Mouse (Mus musculus) kidney, embryonic 15.5 days (tissue): ENCODE measurements at regions not wholly inside any gene's neighbourhood (a gene's known extent, or its start where the extent isn't known, plus 50 kb on each side); places are given as distances from the start of the nearest gene placed in this dataset.

Experiments used
- ATAC-seq: fragments of 200-750 bp; cut with Nextera tagmentation; replicated peaks from 2 replicates; pipeline ENCODE4 v1.8.0; 2017; ENCODE audit warnings: moderate TSS enrichment; ENCODE audit not compliant: low FRiP score
- H3K27ac ChIP-seq: fragments of 300-500 bp; sonication (generic); 2 replicates; pipeline ENCODE4 v1.5.1; 2015; ENCODE audit warnings: mild to moderate bottlenecking, inconsistent platforms
- H3K27me3 ChIP-seq: fragments of 300-500 bp; sonication (generic); 2 replicates; pipeline ENCODE4 v1.6.1; 2015; ENCODE audit warnings: inconsistent platforms
- H3K36me3 ChIP-seq: fragments of 300-500 bp; sonication (generic); 2 replicates; pipeline ENCODE4 v1.6.1; 2015; ENCODE audit warnings: inconsistent platforms
- H3K4me1 ChIP-seq: fragments of 300-500 bp; sonication (generic); 2 replicates; pipeline ENCODE4 v1.6.1; 2015; ENCODE audit warnings: inconsistent platforms
- H3K4me2 ChIP-seq: fragments of 300-500 bp; sonication (generic); 2 replicates; pipeline ENCODE4 v1.6.1; 2015; ENCODE audit warnings: moderate library complexity, mild to moderate bottlenecking, inconsistent platforms
- H3K4me3 ChIP-seq: fragments of 300-500 bp; sonication (generic); replicated peaks from 2 replicates; pipeline ENCODE4 v1.5.1; 2015; ENCODE audit warnings: mild to moderate bottlenecking, inconsistent platforms
- H3K9ac ChIP-seq: fragments of 300-500 bp; sonication (generic); 2 replicates; pipeline ENCODE4 v1.6.1; 2015; ENCODE audit warnings: mild to moderate bottlenecking, inconsistent platforms
- H3K9me3 ChIP-seq: fragments of 300-500 bp; sonication (generic); replicated peaks from 2 replicates; pipeline ENCODE4 v1.6.1; 2016; ENCODE audit warnings: inconsistent platforms
- WGBS: fragments of 180-500 bp; shearing (Covaris S2); methylation state at CpG from one replicate; pipeline ENCODE4 v1.1.7; 2015; ENCODE audit warnings: mixed read lengths; 5-methylcytosine and 5-hydroxymethylcytosine counted together

DNA sequence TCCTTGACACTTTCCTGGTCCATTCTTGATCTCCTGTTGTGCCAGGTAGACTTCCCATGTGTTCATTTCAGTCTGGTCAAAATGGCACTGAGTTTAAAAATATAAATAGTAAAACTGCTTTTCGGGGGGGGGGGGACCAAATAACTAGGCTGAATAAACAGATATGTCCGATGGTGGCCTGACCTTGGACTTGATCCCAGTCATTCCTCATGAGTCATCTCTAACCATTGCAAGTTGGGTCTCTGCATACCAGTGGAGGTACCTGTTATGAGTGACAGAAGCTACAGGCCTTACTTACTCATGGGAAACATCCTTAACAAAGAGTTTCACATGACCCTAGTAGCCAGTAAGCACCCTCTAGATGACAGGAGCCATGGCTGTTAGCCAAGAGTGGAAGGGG lies 76.2 kb upstream of the Ncam1 start:
- no peaks in the 10 kb centered on the region for H3K9me3 ChIP-seq

DNA sequence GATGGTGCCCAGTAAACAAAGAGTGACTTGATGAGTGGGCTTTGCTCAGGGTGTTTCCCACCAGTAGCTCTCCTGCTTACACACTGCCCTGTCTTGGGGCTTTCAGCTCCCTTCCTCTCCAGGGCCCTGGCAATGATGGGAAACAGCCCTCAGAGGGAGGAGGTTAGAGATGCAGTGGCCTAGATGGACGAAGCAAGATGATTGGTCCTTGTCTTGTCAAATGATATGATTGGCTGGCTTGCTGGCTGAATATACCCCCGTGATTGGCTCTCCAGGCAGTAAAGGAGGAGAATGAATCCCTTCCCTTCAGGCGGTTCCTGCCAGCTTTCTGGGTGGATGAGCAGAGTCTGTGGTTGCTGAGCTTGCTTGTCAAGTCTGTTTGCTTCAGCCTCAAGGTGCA lies 74.8 kb upstream of the Ncam1 start:
- Histone ChIP-seq H3K4me1 (peaks cover 24% of the 10 kb centered on the region), H3K9ac (no peak overlapping the region), H3K4me2 (peak overlapping the region; percentile 47), H3K4me3 (peak overlapping the region; percentile 29), H3K27ac (peak overlapping the region; percentile 70), H3K36me3 (no peaks in the 10 kb centered on the region), H3K9me3 (no peaks in the 10 kb centered on the region), H3K27me3 (no peaks in the 10 kb centered on the region)
- peak; percentile 89 for ATAC-seq
- WGBS, result 7% methylated on average over 3 of the region's 3 CpGs

More for the DNA sequence above, 76.2 kb upstream of the Ncam1 start:
- Histone ChIP-seq H3K4me2 (no peak overlapping the region), H3K27me3 (no peaks in the 10 kb centered on the region), H3K4me3 (no peak overlapping the region), H3K4me1 (peaks cover 24% of the 10 kb centered on the region), H3K27ac (no peak overlapping the region), H3K36me3 (no peaks in the 10 kb centered on the region), H3K9ac (no peak overlapping the region)
- 82% methylated on average over 2 of the region's 2 CpGs for WGBS
- ATAC-seq, result no peak

DNA sequence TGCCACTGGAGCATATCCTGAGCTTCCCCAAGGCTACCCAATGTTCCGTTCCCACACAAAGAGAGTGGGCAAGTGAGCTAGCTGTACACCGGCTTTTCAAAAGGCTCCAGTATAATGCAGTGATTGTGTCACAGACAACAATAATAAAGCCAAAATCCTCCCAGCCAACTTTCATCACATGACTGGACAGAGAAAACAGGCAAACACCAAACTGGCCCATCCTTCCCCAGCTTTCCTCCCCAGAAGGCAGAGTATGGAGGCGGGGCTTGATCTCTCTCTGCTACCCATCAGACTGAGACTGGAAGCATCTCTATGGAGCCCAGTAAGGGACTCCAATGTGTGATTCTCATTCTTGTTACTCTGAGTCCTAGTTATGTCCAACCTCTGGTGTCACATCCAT lies 52.8 kb upstream of the Ncam1 start:
- Histone ChIP-seq H3K27me3 (no peaks in the 10 kb centered on the region), H3K9ac (no peak overlapping the region), H3K4me1 (peaks cover 22% of the 10 kb centered on the region), H3K36me3 (no peaks in the 10 kb centered on the region), H3K9me3 (no peaks in the 10 kb centered on the region), H3K27ac (no peak overlapping the region), H3K4me3 (no peak overlapping the region), H3K4me2 (no peak overlapping the region)
- ATAC-seq, result no peak
- WGBS, result 80% methylated on average over 3 of the region's 3 CpGs

GRCm38 (mm10) chr9:49849442-49849841 lies 50.7 kb upstream of the Ncam1 start:
- Histone ChIP-seq H3K27ac (peak overlapping the region; percentile 92), H3K9ac (no peak overlapping the region)
- WGBS, result 17% methylated on average over 2 of the region's 2 CpGs

DNA sequence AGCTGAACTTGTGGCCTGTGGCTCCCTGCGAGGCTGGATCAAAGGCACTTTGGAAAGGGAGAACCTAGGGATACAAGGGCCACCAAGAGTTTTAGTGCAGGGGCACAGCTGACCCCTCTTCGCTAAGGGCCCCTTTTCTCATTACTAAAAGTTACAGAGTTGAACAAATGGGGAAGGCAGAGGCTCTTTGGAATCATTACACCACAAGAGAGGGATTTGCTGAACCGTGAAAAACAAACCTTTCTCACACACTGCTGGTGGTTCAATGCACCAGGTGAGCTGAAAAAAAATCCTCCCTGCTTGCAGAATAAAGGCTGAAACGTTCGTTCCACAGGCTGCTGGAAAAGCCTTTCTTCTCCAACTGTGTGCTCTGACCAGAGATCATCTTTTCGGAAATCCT lies 50.2 kb upstream of the Ncam1 start:
- 0 out of 2 replicates have a peak overlapping the region, but pooled peaks have one; percentile 1 for H3K4me2 ChIP-seq
- peak overlapping the region; percentile 92 for H3K27ac ChIP-seq
- no peaks in the 10 kb centered on the region for H3K36me3 ChIP-seq
- 5% methylated on average over 6 of the region's 6 CpGs for WGBS
- peak; percentile 79 for ATAC-seq
- H3K9ac ChIP-seq, result no peak overlapping the region
- H3K4me1 ChIP-seq, result peaks cover 28% of the 10 kb centered on the region
- H3K27me3 ChIP-seq, result no peaks in the 10 kb centered on the region
- no peak overlapping the region for H3K4me3 ChIP-seq
- H3K9me3 ChIP-seq, result no peaks in the 10 kb centered on the region

More at GRCm38 (mm10) chr9:49849442-49849841, 50.7 kb upstream of the Ncam1 start:
- H3K4me3 ChIP-seq, result no peak overlapping the region
- ATAC-seq, result peak; percentile 60
- no peaks in the 10 kb centered on the region for H3K36me3 ChIP-seq
- H3K9me3 ChIP-seq, result no peaks in the 10 kb centered on the region
- H3K27me3 ChIP-seq, result no peaks in the 10 kb centered on the region
- 0 out of 2 replicates have a peak overlapping the region, but pooled peaks have one; percentile 1 for H3K4me2 ChIP-seq
- peaks cover 28% of the 10 kb centered on the region for H3K4me1 ChIP-seq
